Mouse (Mus musculus) cerebellum, adult 11 months (tissue): Measurements from ENCODE around the gene Sdf4.

ENCODE experiments used
- DNase-seq: peaks from one replicate; pipeline ENCODE4 v3.0.0; 2022

Gene Sdf4

DNA sequence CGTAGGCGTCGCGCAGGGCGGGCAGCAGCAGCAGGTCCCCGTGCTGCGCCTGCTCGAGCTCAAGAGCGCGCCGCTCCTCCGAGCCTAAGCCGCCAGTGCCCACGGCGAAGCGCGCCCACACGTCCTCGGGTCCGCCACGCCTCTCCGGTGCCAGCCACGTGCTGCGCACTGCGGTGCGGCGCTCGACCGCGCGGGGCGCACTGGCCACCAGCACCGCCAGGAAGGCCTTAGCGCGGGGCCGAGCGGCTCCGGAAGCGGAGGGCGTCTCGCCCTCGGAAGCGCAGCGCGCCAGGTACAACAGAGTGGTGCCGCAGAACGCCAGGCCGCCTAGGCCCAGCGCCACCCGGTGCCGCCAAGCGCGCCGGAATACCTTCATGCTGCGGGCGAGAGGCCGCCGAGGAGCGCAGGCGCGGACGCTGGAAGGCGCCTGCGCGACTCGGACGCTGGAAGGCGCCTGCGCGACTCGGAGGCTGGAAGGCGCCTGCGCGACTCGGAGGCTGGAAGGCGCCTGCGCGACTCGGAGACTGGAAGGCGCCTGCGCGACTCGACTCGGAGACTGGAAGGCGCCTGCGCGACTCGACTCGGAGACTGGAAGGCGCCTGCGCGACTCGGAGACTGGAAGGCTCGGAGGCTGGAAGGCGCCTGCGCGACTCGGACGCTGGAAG, at the start of gene Sdf4, which contains the start of gene B3galt6:
Sdf4 (plus strand) TSS at position 632 of the 665 bp plus-strand sequence.
B3galt6 (minus strand) TSS at position 409 of the 665 bp plus-strand sequence.
- peak; percentile 87 for DNase-seq

- DNase-seq: no peak
Measured at GRCm38 (mm10) chr4:155943049-155943452, 49.6 kb upstream of the Sdf4 start.

- DNase-seq: peak; percentile 97
Measured at GRCm38 (mm10) chr4:155943534-155944249, 49.0 kb upstream of the Sdf4 start, which contains the start of gene Ube2j2. TSS of gene Ube2j2 (plus strand) at chr4:155943831.

DNA sequence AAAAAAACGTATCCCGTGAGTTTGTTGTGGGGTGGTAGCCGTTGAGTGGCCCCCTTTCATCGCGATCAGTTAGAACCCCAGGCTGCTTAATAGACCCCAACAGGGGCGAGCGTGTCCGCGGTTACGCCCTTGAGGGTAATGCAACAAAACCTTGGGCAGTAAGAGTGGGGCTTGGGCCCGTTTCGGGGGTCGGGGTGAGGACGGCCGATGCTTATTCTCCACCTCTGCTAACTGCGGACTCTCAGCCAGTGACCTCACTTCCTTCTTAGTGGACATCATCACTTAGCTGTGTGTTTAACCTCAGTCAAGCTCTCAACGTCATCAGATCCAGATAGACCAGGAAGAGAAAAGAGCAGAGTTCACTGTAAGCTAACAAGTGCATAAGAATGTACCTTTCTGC, 48.4 kb upstream of the Sdf4 start:
- no peak for DNase-seq

DNA sequence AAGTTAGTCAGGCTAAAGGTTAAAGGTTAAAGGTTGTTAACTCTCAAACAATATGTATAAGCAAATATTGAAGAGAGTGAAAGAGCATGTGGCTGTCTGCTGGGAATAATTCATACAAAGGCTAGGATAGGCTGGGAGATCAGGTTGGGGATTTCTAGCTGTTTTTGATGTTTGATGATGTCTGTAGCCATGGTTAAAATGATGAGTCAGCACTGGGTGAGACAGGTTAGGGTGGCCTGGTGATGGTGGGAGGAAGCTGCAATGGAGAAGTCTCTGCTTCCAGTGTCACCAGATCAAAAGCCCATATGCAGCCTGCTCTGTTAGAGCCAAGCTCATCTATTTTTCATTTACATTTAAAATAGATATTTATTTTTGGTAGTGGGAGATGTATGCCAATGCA, 45.6 kb upstream of the Sdf4 start:
- DNase-seq: no peak

DNA sequence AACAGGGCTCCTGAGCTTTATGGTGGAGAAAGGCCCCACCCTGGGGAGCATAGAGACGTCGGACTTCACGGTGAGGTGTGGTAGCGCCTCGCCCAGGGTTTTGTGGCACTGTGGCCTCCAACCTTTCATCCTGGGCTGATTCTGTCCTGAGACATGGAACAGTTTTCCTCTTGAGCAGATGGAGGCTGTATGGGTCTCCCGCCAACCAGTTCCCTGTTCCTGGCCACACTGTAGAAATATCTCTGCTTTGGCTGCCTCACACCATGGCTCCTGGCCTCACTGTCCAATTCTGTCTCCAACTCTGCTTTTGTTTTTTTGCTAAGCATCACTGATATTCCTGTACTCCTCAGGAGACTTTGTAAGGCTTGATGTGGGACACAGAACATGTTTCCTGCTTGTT, 37.2 kb upstream of the Sdf4 start:
- no peak for DNase-seq

- DNase-seq: peak; percentile 58
Measured at GRCm38 (mm10) chr4:155959275-155959674, 33.4 kb upstream of the Sdf4 start.

GRCm38 (mm10) chr4:155962167-155962971, 30.3 kb upstream of the Sdf4 start, which contains the start of gene C1qtnf12:
TSS of gene C1qtnf12 (plus strand) at chr4:155962318.
- no peak for DNase-seq

GRCm38 (mm10) chr4:155963106-155963505, 29.6 kb upstream of the Sdf4 start:
- DNase-seq: no peak

DNA sequence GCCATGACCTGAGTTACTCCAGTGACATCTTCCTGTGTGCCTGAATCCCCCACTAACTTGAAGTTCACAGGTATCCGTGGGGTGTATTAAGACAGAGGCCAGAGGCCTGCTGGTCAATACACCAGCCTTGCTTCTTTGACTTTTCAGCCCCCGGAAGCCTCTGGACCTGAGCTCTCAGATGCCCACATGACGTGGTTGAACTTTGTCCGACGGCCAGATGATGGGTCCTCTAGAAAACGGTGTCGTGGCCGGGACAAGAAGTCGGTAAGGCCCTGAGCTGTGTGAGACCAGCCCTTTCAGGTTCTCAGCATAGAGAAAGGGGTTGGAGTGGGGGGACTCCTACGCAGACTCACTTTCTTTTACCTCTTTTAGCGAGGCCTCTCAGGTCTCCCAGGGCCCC, 28.3 kb upstream of the Sdf4 start:
- no peak for DNase-seq

DNA sequence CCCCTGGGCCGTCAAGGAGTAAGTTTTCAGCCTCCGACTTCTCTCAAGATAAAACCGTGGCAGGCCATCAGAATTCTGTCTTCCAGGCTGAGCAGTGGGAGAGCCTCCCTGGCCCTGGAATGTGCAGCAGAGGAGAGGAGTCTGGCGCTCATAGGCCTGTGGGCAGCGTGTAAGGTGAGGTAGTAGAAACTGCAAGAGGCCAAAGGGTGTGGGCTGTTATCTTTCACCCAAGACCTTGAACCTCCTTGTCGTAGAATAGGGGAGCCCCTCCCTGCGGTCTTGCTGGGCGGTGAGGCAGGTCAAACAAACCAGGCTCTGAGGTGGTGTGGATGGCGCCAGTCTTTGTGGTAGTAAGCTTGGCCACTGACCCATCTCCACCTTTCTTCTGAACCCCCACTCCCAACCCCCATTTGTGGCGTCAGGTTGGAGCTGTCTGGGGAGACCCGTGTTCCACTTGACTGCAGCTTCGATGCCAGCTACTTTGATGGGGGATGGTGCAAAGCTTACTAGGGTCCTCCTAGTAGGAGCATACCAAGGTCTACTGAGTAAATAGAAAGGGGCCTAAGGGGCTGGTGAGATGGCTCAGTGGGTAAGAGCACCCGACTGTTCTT, 23.5 kb upstream of the Sdf4 start:
- no peak for DNase-seq

DNA sequence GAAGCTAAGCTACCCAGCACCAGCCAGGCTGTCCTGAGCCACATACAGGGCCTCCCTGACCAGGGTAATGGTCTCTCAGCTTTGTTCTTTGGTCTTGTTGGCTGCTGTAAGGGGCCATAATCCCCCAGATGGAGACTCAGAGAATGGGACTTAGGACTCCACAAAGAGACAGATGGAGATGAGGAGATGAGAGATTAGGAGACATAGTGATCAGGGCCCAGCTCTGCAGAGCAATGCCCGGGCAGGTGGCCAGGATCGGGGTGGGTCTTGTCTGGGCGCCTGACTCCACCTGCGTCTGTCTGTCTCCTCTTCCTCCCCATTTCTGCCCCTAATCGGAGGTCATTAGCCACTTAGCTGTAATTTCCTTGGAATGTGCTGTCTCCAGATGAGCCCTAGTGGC, 22.4 kb upstream of the Sdf4 start:
- no peak for DNase-seq

- no peak for DNase-seq
Measured at GRCm38 (mm10) chr4:155972651-155973050, 20.0 kb upstream of the Sdf4 start.

- DNase-seq: no peak
Measured at GRCm38 (mm10) chr4:155973239-155973638, 19.4 kb upstream of the Sdf4 start.

DNA sequence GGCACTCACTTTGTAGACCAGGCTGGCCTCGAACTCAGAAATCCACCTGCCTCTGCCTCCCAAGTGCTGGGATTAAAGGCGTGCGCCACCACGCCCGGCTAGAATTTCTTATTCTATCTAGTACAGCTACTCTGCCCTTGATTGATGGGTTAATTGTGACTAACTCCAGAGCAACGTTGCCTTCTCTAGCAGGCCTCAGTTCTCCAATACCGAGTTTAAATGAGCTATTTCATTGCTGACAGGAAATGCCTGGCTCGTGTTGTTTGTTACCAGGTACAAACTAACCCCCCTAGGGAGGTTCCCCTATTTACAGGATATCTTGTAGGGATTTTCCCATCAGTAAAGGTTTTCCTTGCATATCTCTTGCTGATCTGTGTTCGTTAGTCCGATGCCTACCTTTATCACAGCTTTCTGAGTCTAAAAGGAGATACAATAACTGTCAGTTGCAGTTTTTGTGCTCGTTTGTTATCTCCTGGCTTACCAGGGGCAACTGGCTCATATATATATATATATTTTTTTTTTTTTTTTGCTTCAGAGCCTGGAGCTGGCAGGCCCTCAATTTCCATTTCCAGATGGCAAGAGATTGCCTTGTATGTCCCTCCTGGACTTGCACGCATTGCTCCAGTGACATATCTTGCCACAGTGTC, 11.1 kb upstream of the Sdf4 start:
- DNase-seq: no peak

DNA sequence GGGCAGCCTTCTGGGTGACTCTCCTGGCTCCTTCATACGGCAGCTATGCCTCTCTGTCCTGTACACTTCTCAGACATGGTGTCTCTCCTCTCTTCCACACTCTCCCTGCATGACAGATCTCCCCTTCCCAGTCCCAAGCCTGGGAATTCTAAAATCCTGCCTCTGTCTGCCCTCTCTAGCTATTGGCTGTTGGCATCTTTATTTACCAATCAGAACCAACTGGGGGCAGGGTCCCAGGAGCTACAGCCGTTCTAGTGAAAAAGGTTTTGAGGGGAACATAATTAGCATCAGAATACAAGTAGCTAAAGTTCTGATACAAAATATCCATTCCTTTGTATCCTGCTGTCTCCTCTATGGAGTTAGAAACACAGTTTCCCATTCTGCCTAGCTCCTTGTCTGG, 8.9 kb upstream of the Sdf4 start:
- DNase-seq: no peak

- peak; percentile 61 for DNase-seq
Measured at GRCm38 (mm10) chr4:155991211-155991907, 1.3 kb upstream of the Sdf4 start.

DNA sequence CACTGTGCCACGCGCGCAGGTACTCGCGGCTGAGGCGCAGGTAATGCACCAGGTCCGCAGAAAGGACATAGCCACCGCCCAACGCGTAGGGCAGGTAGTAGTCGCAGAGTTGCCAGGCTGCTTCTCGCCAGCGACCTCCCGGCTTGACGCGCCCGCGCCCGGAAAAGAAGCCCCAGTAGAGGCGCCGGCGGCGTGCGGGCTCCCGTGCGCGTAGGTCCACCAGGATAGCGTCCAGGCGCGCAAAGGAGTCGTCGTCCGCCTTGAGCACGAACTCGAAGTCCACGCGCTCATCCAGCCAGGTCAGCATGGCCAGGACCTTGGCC, 803 bp upstream of the Sdf4 start:
- no peak for DNase-seq

- peak; percentile 96 for DNase-seq
Measured at GRCm38 (mm10) chr4:155992906-155993547, 355 bp downstream of the Sdf4 start.

- no peak for DNase-seq
Measured at GRCm38 (mm10) chr4:155993606-155994005, 934 bp downstream of the Sdf4 start.

DNA sequence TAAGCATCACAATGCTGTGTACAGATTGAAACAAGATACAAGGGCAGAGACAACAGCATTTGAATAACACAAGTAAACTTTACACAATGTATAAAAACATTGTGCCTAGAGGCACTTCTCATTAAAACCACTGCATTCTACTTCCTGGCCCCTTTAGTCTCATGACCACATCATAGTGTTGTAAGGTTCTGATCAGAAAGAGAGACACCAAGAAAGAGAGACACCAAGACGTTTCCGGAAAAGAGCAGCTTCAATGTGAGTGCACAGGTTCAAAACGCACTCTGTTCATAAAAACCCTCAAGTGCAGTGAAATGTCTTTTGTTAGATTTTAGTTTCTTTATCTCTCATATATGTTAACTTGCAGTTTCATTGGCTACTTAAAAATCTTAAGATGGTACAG, 11.4 kb downstream of the Sdf4 start:
- DNase-seq: no peak

GRCm38 (mm10) chr4:156008369-156008768, 15.7 kb downstream of the Sdf4 start:
- no peak for DNase-seq
